Mouse (Mus musculus) lung, adult 2 months (tissue): Measurements from ENCODE around the gene Lgr6. TPM values are rescaled to one million over a fixed set of nuclear protein-coding genes. Genes with fewer than 3 reads are reported as not detected.

Experiments
- DNase-seq: peaks from one replicate; pipeline ENCODE4 v3.0.0; 2022
- H3K4me1 ChIP-seq: fragments of 200-500 bp; 2 replicates; pipeline ENCODE4 v1.6.1; 2011; ENCODE audit warnings: low read length; ENCODE audit not compliant: control insufficient read depth, insufficient read depth
- H3K4me3 ChIP-seq: fragments of 200-500 bp; replicated peaks from 2 replicates; pipeline ENCODE3; 2011; ENCODE audit warnings: low read depth, mild to moderate bottlenecking, control low read depth, low read length; ENCODE audit errors: extremely low read depth
- CTCF ChIP-seq: fragments of 200-500 bp; IDR thresholded peaks from 2 replicates; pipeline ENCODE4 v1.5.1; 2011; ENCODE audit warnings: mild to moderate bottlenecking, low read length, control low read depth; ENCODE audit not compliant: insufficient read depth
- POLR2A ChIP-seq: fragments of 200-500 bp; IDR thresholded peaks from 2 replicates; pipeline ENCODE4 v1.6.1; 2011; ENCODE audit warnings: low read depth, mild to moderate bottlenecking, control low read depth, low read length, borderline replicate concordance; ENCODE audit errors: extremely low read depth
- WGBS: fragments of 180-500 bp; shearing (Covaris S2); methylation state at CpG from one replicate; pipeline ENCODE4 v1.1.7; 2018; 5-methylcytosine and 5-hydroxymethylcytosine counted together
- polyA plus RNA-seq: library from polyadenylated mRNA; depleted of rRNA; stranded (reverse); fragments of >200 nt; gene quantifications from 2 replicates; pipeline ENCODE4 v1.2.3, GENCODE M21; 2012; rRNA removed

Gene Lgr6
- polyA plus RNA-seq: 4.1 and 4.7 TPM in 2 replicates

DNA sequence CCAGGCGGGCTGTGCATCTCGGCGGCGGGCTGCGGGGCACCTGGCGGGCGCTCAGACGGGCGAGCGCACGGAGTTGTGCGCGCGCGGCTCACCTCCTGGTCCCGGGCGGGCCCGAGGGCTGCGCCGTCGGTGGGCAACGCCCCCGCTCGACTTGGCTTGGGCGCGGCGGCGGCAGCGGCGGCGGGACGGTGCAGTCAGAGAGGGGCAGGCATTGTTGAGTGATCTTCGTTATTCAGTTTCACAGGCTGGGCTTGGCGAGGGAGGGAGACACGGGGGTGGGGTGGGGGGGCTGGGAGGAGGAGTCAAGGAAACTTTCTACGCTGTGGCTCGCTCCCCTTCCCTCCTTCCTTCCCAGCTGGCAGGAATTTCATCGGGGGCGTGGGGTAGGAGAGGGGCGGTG, at the start of gene Lgr6:
TSS of gene Lgr6 (minus strand) at position 153 of the 400 bp plus-strand sequence.
- DNase-seq: no peak
- WGBS: 2% methylated on average over 38 of the region's 40 CpGs
- H3K4me3 ChIP-seq: no peak within 1 kb of the TSS
- no peaks in the 10 kb centered on the region; the same call in 1 of the 2 replicates for H3K4me1 ChIP-seq
- TF ChIP-seq CTCF: no peak
- no peak for TF ChIP-seq POLR2A

DNA sequence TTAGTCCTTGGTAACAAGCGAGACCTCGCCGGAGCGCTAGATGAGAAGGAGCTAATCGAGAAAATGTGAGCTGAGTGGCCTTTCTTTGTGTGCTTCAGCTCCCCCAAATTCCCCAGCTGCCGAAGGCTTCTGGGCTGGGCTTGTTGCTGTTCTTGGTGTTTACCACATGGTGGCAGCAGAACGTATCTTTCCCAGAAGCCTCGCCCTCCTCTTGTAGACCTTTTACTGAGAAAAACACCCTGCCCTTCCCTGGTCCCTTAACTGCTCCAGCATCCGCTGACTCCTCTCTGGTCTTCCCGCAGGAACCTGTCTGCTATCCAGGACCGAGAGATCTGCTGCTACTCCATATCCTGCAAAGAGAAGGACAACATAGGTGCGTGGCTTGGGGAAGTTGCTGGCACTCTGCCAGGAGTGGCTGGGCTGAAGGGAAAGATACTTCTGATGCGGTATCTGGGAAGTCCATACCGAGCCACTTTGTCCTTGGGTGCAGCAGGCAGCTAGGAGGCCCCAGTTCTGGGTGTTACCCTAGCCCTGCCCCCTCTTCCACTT, 49.4 kb upstream of the Lgr6 start:
- peak; percentile 81 for TF ChIP-seq CTCF
- no peak for TF ChIP-seq POLR2A
- Histone ChIP-seq H3K4me3 (peak overlapping the region; percentile 33), H3K4me1 (peaks cover 6% of the 10 kb centered on the region; the same call in 1 of the 2 replicates)
- peak; percentile 80 for DNase-seq
- 6% methylated on average over 14 of the region's 14 CpGs for WGBS

DNA sequence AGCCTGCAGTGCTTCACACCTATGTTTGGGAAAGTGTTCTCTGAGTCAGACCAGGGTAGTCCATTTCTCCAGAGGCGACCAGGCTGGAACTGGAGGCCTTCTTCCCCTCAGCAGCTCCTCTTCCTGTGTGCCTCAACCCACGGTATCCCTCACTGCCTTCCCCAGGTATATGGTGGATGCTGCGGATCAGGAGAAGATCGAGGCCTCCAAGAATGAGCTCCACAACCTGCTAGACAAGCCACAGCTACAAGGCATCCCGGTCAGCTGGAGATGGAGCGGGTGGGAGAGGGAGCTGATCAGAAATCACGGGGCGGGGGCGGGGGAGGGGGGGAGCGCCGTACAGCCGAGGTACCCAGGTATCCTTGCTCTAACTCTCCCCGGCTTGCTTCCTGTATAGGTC, 48.9 kb upstream of the Lgr6 start:
- no peak for TF ChIP-seq POLR2A
- DNase-seq: no peak
- 40% methylated on average over 13 of the region's 13 CpGs for WGBS
- H3K4me1 ChIP-seq: peaks cover 6% of the 10 kb centered on the region; the same call in 1 of the 2 replicates
- no peak overlapping the region for H3K4me3 ChIP-seq

DNA sequence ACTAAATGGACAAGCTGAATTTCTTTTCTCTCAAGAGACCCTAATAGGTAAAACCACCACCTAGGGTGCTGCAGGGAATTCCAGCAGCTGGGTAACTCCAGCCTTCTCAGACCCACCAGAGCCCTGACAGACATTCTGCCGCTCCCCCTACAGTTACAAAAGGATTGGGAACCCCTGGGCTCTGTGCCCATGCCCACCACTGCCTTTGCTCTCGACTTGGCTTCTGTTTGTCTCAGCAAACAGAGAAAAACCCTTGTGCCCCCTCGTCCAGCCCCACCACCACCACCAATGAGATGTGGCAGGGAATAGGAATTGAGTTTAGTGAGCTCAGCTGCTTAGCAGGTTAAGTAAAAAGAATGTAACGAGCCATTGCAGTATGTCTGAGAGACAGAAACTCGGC, 43.9 kb upstream of the Lgr6 start:
- WGBS: 64% methylated on average over 5 of the region's 5 CpGs

DNA sequence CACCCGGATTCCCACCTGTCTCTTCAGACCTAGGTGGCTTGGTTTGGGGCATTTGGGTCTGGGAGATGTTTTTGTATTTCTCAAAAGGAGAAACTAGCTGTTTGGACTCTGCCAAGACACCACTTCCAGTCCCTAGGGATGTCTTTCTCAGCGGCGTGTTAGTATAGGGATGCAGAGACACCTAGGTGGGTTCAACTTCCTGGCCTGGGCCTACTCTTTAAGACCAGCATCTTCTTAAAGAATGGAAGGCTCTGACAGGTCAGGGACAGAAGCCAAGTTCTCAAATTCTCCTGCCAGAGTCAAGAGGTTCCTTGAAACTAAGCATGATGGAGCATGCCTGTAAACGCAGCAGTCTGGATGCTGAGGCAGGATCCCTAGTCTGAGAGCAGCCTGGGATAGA, 43.4 kb upstream of the Lgr6 start:
- TF ChIP-seq CTCF (no peak), POLR2A (no peak)
- 57% methylated on average over 4 of the region's 4 CpGs for WGBS
- Histone ChIP-seq H3K4me3 (peak overlapping the region; percentile 99), H3K4me1 (peaks cover 5% of the 10 kb centered on the region)
- no peak for DNase-seq

More for the DNA sequence above, 43.9 kb upstream of the Lgr6 start:
- DNase-seq: no peak
- peaks cover 7% of the 10 kb centered on the region for H3K4me1 ChIP-seq
- no peak overlapping the region for H3K4me3 ChIP-seq
- TF ChIP-seq CTCF: no peak
- no peak for TF ChIP-seq POLR2A

DNA sequence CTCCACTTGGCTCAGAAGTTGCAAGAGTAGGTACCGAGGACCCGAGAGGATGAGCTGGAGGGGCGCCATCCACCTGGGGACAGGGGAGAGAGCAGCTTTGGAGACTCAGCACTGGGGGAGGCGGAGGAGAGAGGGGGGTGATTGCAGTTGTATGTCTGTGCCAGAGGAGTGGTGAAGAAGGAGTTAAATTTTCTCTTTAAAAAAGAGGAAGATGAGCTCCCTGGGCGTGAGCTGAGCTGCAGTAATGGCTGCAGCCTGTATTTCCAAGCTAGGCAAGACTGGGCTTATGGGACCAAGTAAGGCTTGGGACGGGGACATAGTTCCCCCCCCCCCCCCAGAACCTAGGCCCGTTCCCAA, 42.6 kb upstream of the Lgr6 start:
- TF ChIP-seq POLR2A: no peak
- no peak for TF ChIP-seq CTCF
- DNase-seq: no peak
- H3K4me1 ChIP-seq: peaks cover 5% of the 10 kb centered on the region
- H3K4me3 ChIP-seq: peak overlapping the region; percentile 99
- WGBS: 8% methylated on average over 7 of the region's 7 CpGs

DNA sequence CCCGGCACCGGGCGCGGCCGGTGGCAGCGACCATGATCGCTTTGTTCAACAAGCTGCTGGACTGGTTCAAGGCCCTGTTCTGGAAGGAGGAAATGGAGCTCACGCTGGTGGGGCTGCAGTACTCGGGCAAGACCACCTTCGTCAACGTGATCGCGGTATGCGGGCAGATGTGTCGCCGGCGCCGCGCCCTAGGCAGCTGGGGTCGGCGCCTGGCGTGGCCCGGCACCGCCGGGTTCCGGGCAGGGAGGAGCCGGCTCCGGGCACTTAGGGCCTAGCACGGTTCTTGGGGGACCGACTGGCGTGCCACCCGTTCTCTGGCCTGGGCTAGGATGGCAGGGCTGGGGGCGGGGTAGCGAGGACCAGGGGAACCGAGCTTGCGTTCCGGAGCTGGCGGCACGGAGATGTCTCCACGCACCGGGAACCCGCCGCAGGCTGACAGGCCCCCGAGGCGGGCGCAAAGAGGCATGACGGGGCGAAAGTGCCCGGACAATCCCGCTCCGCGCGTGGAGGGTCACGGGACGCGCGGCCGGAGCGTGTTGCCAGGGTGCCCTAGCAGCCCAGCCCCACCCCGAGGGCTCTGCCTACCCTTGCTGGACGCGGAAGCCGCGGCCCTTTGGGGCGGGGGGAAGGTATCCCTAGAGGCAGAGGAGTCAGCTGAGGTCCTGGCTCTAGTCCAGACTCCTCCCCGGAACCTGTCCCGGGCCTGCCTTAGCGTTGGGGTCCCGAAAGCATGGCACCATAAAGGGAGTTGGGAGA, 42.0 kb upstream of the Lgr6 start:
- DNase-seq: peak; percentile 83
- peak overlapping the region; percentile 99 for H3K4me3 ChIP-seq
- TF ChIP-seq POLR2A (peak; percentile 54; the same call in 1 of the 2 replicates), CTCF (no peak)
- under 1% methylated on average over 69 of the region's 69 CpGs for WGBS
- peaks cover 5% of the 10 kb centered on the region for H3K4me1 ChIP-seq

DNA sequence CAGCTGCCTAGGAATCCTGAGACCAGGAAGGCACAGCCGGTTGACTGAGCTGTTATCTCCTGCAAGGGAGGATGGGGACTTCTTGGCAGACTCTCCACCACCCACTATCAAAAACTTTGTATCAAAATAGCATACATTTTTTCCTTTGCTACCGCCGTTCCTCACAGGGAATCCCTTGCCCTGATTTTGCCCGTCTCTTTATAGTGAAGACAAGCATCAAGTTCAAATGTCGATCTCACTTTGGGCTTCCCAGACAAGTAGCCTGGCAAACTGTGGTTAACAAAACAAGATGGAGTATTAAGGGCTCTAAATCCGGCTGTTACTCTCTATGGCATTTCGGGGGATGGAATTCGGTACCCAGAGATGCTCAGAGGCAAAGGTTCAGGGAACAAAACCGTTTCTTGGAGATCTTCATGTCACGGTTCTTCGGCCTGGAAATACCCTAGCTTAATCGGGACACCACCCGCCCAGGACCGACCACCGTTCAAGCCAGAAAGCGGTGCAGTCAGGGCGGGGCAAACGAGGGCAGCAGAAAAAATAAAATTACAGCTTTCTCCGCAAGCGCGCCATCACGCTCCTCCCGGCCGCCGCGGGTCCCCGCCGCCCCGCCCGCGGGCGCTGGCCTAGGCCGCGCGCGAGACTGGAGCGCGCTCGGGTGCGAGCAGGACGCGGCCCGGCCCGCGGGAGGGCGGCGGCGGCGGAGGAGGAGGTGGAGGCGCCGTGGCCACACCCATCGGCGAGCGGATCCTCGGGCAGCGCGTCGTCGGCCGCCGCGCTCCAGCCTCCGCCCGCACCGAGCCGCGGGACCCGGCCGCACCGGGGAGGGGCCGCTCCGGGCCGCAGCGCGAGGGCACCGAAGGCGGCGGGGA, 41.2 kb upstream of the Lgr6 start, which contains the start of gene Arl8a:
TSS of gene Arl8a (plus strand) at position 748 of the 869 bp plus-strand sequence.
- H3K4me3 ChIP-seq: peak within 1 kb of the TSS; percentile 99
- H3K4me1 ChIP-seq: peaks cover 5% of the 10 kb centered on the region
- peak; percentile 79 for DNase-seq
- peak; percentile 28; the same call in 1 of the 2 replicates for TF ChIP-seq POLR2A
- TF ChIP-seq CTCF: no peak
- WGBS: 1% methylated on average over 78 of the region's 78 CpGs

DNA sequence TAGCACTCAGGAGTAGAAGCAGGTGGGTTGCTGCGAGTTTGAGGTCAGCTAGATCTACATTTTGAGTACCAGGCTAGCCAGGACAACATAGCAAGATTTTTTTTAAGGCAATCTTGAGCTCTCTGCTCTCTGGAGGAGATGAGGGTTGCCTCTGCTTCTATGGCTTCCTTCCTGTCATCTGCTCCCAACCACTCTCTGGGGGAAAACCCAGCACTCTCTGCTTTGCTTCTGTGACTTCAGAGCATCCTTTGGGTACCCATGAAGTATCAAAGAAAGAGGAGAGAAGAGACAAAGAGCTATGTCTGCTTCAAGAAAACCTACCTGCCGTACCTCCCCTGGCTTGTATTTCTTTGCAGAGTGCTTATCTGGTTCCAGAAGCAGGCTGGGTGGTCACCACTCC, 38.9 kb upstream of the Lgr6 start:
- Histone ChIP-seq H3K4me3 (no peak overlapping the region), H3K4me1 (peaks cover 5% of the 10 kb centered on the region)
- TF ChIP-seq CTCF: no peak
- 83% methylated on average over 2 of the region's 2 CpGs for WGBS
- DNase-seq: no peak

DNA sequence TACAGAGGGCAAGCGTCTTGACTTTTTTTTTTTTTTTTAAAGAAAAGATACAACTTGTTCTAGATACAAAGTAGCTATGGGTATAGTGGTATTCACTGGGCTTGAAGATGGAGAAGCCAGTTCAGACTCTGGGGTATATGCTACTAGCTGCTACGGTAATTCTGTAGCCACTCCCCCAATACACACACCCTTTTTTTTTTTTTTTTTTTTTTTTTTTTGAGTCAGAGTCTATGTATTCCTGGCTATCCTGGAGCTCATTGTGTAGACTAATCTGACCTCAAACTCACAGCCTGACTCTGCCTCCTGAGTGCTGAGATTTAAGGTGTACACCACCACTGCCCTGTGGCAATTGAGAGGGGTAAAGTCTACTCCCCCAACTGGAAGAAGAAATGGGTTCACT, 37.4 kb upstream of the Lgr6 start:
- Histone ChIP-seq H3K4me3 (no peak overlapping the region), H3K4me1 (peaks cover 5% of the 10 kb centered on the region; the same call in 1 of the 2 replicates)
- WGBS: 74% methylated on average over 2 of the region's 2 CpGs
- no peak for DNase-seq
- TF ChIP-seq CTCF (no peak), POLR2A (no peak)
